Mouse (Mus musculus) thymus, adult 2 months (tissue): Measurements from ENCODE around the gene Gm379.

Experiments
- CTCF ChIP-seq: fragments of 200-500 bp; IDR thresholded peaks from 2 replicates; pipeline ENCODE4 v1.5.1; 2012; ENCODE audit warnings: mild to moderate bottlenecking, control low read depth, low read length, moderate library complexity, borderline replicate concordance; ENCODE audit not compliant: control insufficient read depth, poor library complexity, insufficient read depth; ENCODE audit errors: extremely low read depth
- POLR2A ChIP-seq: fragments of 200-500 bp; IDR thresholded peaks from 2 replicates; pipeline ENCODE4 v1.6.1; 2012; ENCODE audit warnings: mild to moderate bottlenecking, low read length, control low read depth, moderate library complexity; ENCODE audit not compliant: control insufficient read depth, poor library complexity, insufficient read depth; ENCODE audit errors: extremely low read depth

DNA sequence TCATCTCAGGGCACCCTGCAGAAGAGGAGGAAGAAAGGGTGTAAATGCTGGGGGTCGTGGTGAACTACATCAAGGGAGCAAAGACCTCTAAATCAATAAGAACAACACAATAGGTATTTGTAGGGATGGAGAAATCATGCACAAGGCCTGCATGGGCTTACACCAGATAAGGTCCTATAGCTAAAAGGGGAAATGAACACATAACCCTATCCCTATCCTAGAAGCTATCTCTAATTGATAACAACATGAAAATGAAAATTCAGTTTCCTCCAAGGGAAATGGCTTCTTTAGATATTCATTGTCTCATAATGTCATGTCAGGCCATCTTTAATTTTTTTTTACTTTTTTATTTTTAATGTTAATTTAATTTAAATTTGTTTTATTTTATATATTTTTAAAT is 4.2 kb upstream of the Gm379 start:
- TF ChIP-seq CTCF (no peak), POLR2A (no peak)
